Mouse (Mus musculus) erythroblast, adult 5-6 weeks (primary cell): ENCODE data around the gene Abhd2. TPM values are rescaled to one million over a fixed set of nuclear protein-coding genes. Genes with fewer than 3 reads are reported as not detected.

Experiments used
- ATAC-seq: replicated peaks from 2 replicates; pipeline ENCODE4 v1.8.0; 2016; ENCODE audit warnings: moderate number of reproducible peaks, mild to moderate bottlenecking, moderate TSS enrichment, inconsistent platforms; ENCODE audit not compliant: poor library complexity, low FRiP score, severe bottlenecking
- total RNA-seq, 2 experiments: library from RNA; stranded (forward) in 1 of 2; stranded (reverse) in 1 of 2; fragments of 150-400 nt in 1 of 2; fragments of 200-764, 138-1000 nt in 1 of 2; gene quantifications; 2 replicates each; pipeline versions ENCODE4 v1.2.3 to v1.2.4; 2015 to 2017; ENCODE audit warnings: low replicate concordance in 2 of 2

Abhd2 gene
- total RNA-seq, 2 experiments from 2014 or later = 12.1 to 19.6 TPM

DNA sequence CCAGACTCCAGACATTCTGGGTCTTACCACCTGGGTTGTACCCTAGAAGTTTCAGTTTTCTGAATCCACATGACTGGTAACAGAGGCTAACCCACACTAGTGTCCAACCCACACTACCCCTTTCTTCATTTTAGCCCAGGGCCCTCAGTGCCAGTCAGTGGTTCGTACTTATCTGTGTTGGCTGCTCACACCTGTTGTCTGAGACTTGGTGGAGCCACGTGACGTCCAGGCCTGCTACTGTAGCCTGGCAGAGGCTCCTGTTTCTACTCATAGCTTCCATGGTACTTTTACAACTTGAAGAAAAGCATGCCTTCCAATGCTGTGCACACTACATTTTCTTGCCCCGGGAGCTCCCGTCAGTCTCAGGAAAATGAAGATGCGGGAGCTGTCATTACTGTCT is 14.2 kb downstream of the Abhd2 start:
- peak; percentile 56; the same call in 1 of the 2 replicates for ATAC-seq

DNA sequence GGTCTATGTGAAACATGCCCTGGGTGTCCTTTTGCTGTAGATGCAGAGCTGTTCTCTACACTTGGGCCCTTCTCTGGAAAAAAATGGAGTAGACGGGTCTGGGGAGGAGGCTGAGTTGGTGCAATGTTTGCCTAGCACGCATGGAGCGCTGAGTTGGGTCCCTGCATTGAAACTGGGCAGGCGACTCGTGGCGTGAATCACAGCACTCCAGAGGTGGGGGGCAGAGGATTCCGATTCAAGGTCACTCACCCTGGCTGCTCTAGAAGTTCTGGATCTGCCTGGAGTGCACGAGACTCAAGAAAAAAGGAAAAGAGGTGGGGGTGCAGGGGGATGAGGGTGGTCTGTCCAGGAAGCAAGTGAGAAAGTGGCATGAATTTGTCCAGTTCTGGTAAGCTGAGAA is 14.9 kb downstream of the Abhd2 start:
- no peak for ATAC-seq

DNA sequence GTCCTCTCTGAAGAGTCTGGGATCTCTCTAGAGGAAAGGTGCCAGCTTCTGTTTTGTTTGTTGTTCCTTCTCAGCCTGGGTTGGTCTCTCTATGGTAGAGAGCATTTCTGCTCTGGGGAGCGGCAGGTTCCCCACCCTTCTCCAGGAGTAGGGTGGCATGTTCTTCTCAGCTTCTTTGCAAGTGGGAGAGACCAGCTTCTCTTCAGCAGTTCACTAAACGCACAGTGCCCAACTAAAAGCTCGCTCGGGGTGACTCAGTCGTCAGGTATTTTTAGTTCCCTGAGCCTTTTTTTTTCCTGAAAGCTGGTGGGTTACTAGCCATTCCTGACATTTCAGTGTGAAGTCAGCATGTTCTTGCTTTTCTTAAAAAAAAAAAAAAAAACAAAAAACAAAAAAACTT is 15.4 kb downstream of the Abhd2 start:
- ATAC-seq = no peak

- ATAC-seq = no peak
Measured at GRCm38 (mm10) chr7:79293605-79294232, 20.7 kb downstream of the Abhd2 start.

DNA sequence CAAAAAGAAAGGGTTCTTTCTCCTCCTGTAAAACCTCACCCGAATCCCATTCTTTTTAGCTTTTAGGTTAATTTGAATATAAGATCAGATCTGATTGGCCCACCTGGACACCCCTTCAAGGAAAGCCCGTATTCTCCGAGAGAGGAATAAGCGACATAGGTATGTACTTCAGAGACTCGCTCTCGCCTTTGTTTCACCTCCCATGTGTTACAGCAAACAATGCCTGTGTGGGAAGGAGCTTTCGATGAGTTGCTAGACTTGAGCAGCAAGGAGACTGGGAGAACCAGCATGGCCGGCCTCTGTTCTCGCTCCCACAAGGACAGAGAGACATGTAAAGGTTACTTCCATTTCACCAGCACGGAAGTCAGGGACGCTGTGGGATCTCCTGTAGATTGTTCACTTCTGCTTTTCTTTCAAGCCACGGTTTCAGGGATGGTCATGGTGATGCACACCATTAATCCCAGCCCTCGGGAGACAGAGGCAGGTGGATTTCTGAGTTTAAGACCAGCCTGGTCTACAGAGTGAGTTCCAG is 21.5 kb downstream of the Abhd2 start:
- no peak for ATAC-seq

- ATAC-seq = no peak
Measured at GRCm38 (mm10) chr7:79295196-79295826, 22.3 kb downstream of the Abhd2 start.

- no peak for ATAC-seq
Measured at GRCm38 (mm10) chr7:79298681-79299080, 25.7 kb downstream of the Abhd2 start.

GRCm38 (mm10) chr7:79299548-79299947 is 26.5 kb downstream of the Abhd2 start:
- no peak for ATAC-seq

- ATAC-seq = no peak
Measured at GRCm38 (mm10) chr7:79300432-79301151, 27.6 kb downstream of the Abhd2 start.

- no peak for ATAC-seq
Measured at GRCm38 (mm10) chr7:79302145-79302544, 29.1 kb downstream of the Abhd2 start.

DNA sequence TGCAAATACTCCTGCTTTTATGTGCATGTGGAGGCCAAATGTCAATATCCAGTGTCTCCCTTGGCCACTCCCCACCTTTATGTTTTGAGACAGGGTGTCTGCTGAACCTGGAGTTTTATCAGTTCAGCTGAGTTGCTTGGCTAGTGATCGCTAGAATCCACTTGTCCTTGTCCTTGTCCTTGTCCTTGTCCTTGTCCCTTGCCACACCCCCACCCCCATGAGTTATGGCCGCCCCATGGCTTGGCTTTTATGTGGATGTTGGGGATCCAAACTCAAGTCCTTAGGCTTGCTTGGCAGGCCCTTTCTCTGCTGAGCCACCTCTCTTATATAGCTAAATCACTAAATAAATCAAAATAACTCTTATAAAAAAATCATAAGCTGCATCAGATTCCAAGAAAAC is 29.6 kb downstream of the Abhd2 start:
- no peak for ATAC-seq

DNA sequence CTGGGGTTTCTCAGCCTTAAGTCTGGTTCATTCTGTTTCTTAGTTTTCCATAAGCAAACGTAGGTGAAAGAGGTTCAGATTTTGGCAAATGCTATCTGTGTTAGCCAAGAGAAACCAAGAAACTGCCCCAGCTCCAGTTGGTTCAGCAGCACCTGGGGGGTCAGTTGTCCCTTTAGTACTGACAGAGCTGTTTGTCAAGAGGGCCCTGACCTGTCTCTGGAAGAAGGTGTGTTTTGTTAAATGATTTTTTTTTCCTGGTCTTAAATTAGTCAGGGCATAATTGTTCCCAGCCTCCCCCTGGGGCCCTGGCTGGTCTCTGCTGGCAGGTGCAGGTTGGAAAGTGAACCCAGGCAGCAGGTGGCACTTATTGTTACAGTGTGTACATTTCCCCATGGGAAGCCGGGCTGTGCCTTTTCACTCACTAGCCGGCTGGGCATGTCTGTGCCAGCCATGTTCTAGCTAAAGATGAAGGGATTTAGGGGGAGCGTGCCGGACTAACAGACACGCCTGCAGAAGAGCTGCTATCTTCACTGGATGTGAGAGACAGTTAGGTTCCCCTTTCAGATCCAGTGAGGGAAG is 30.3 kb downstream of the Abhd2 start:
- ATAC-seq = no peak

- ATAC-seq = no peak
Measured at GRCm38 (mm10) chr7:79308455-79309030, 35.5 kb downstream of the Abhd2 start.

DNA sequence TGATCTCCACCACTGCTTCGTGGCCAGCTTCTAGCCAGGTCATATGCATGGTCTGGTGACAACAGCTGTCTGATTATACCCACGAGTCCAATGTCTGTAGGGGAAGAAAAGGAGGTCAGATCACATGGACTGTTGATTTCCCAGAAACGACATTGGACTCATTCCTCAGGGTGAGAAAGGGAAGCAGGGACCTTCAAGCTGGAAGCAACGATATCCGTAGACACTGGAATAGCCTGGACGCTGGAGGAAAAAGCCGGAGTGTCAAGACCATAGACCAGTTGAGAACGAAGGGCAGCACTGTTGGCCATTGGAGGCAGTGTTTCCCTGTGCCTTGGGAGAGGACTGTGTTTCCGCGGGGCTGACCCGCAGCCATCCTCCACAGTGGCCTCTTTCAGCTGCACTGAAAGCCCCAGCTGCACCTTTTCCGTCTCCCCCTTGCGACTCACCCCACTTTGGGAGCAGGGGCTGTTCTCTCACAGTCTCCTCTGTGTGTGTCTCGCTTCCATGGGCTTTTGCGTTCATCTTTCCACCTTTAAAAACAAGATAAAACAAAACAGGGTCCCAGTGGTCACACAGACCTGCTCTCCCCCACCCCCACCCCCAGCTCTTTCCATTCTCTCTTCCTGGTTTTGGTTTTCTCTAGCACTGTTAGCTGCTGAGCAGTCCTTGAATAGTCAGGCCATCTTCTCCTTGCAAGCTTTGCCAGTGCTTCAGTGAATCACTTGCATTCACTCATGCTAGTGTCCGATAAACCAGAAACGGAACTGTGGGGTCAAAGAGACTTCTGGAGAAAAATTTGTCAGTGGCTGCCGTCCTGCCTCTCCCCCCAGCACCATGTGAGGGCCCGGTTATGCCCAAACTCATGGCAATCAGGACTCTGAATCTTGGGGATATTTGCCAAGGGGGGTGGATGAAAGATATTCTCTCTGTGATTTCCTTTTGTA is 36.5 kb downstream of the Abhd2 start:
- ATAC-seq = no peak

- no peak for ATAC-seq
Measured at GRCm38 (mm10) chr7:79310191-79310555, 37.2 kb downstream of the Abhd2 start.

- no peak for ATAC-seq
Measured at GRCm38 (mm10) chr7:79311420-79311988, 38.5 kb downstream of the Abhd2 start.

DNA sequence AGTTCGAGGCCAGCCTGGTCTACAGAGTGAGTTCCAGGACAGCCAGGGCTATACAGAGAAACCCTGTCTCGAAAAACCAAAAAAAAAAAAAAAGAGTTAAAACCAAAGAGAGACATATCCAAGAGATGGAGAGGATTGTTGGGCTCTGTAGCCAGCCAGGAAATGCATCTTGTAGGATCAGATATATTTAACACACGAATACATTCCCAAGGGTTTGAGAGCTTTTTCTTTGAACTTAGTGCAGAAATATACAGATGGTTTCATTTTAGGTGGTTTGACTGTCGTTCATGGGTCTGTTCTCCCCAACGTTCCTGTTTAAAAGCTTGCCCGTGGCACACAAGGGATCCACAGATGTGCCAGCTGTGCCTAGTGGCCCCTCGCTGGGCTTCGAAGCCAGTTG is 39.2 kb downstream of the Abhd2 start:
- no peak for ATAC-seq

GRCm38 (mm10) chr7:79313519-79314059 is 40.6 kb downstream of the Abhd2 start:
- peak; percentile 85 for ATAC-seq

DNA sequence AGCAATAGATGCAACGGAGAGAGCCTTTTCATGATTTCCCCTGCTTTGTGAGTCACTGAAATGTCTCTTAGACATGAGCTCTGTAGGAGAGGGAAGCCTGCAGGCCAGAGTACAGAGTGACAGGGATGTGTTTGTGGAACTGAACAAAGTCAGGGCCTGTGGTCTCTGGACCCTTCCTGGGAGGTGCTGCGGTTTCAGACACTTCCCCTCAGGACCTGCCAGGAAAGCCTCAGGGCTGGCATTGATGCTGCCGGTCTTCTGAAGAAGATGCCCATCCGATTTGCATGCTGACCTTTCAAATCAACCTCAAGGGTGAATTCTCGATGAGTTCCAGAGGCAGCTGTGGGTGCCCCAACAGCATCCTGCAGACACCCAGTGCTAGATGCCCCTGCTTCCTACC is 41.5 kb downstream of the Abhd2 start:
- no peak for ATAC-seq
